Mouse (Mus musculus): ENCODE results near the gene Pank3.

DNA sequence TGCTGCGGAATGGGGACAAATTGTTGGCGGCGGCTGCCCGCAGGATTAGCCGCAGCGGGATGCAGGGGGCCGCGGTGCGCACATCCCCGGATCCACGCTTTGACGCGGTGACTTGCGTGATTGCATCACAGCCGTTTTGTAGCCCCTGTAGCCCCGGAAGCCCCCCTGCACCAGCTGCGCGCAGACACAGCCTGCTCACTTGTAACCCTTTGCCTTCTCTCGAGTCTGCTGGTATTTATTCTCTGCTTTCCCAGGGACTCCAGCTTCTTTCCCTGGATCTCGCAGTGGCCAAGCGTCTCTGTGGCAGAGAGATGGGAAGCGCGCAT, 29.2 kb downstream of the Pank3 start:
- TF ChIP-seq CTCF (IDR thresholded peaks at IDR 0.05; ENCODE audit: low read depth) (no peak), EP300 (IDR thresholded peaks at IDR 0.05; ENCODE audit: low read depth) (no peak)
